Comparison of ENCODE assay signal across 10 mouse cellular contexts in genomic region chr10:56582065-56582464, GRCm38 (mm10).
A peak's percentile ranks its signal among the peaks of the same experiment; 100 is the strongest.
DNase-seq lines count a peak whose midpoint lies in the region; ATAC-seq lines count a peak whose summit lies in the region.
"Had no signal": no experiment of that assay in that cellular context is flagged by ENCODE, and none has a peak within 500 bp of the region (broad histone marks: within the 10 kb centered on the region; RNA-seq: fewer than 3 reads in every experiment).

No protein-coding gene starts in this region.

- H3K9ac ChIP-seq in intestine, embryonic 15.5 days: no peak overlapping the region
- no peak overlapping the region for H3K9ac ChIP-seq in midbrain, embryonic 14.5 days (replicated peaks; ENCODE audit: low read length)
- H3K9ac ChIP-seq: lung, embryonic 14.5 days had no signal

- no peaks in the 10 kb centered on the region for H3K36me3 ChIP-seq in intestine, embryonic 15.5 days
- H3K36me3 ChIP-seq in midbrain, embryonic 14.5 days (ENCODE audit: control insufficient read depth, insufficient read depth, low read length): no peaks in the 10 kb centered on the region

- no peak for ATAC-seq in intestine, embryonic 15.5 days
- no peak for ATAC-seq in midbrain, embryonic 14.5 days (ENCODE audit: low FRiP score, low TSS enrichment)
- ATAC-seq: intestine, embryonic 16.5 days had no signal

- DNase-seq in adrenal gland, adult 2 months: peak; percentile 62
- no peak for DNase-seq in adrenal gland, postnatal 4 days (ENCODE audit: low spot score in 2 of 2)
- DNase-seq in left cerebral cortex, adult 18-20 months (ENCODE audit: low spot score in 2 of 2): peak; percentile 2 to 34
- DNase-seq in left cerebral cortex, adult 11 months (ENCODE audit: low spot score): no peak
- DNase-seq in cerebellum, postnatal 10 days: peak; percentile 62 to 67
- peak; percentile 16 to 28 for DNase-seq in layer of hippocampus, postnatal 14 days (ENCODE audit: low spot score in 2 of 2)
- no peak for DNase-seq in midbrain, embryonic 14.5 days
- DNase-seq: lung, embryonic 14.5 days had no signal

- no peaks in the 10 kb centered on the region for H3K9me3 ChIP-seq in intestine, embryonic 15.5 days
- H3K9me3 ChIP-seq in midbrain, embryonic 14.5 days (ENCODE audit: control insufficient read depth, low read length): no peaks in the 10 kb centered on the region

- H3K4me1 ChIP-seq in intestine, embryonic 15.5 days (replicated peaks): no peaks in the 10 kb centered on the region
- no peaks in the 10 kb centered on the region for H3K4me1 ChIP-seq in midbrain, embryonic 14.5 days (ENCODE audit: control insufficient read depth, insufficient read depth, low read length)

- H3K4me3 ChIP-seq in intestine, embryonic 15.5 days (replicated peaks): no peak overlapping the region
- H3K4me3 ChIP-seq in midbrain, embryonic 14.5 days (replicated peaks; ENCODE audit: low read depth, low read length): no peak overlapping the region

- H3K4me2 ChIP-seq in intestine, embryonic 15.5 days (replicated peaks): no peak overlapping the region
- no peak overlapping the region for H3K4me2 ChIP-seq in midbrain, embryonic 14.5 days (ENCODE audit: low read length)
- H3K4me2 ChIP-seq: lung, embryonic 14.5 days had no signal

- H3K27ac ChIP-seq in intestine, embryonic 15.5 days: no peak overlapping the region
- no peak overlapping the region for H3K27ac ChIP-seq in midbrain, embryonic 14.5 days (replicated peaks; ENCODE audit: low read depth, low read length)

- 58% methylated on average over 6 of the region's 6 CpGs for whole genome bisulfite sequencing in intestine, embryonic 15.5 days
- 84% methylated on average over 6 of the region's 6 CpGs for WGBS in midbrain, embryonic 14.5 days

- H3K27me3 ChIP-seq in intestine, embryonic 15.5 days (replicated peaks): no peaks in the 10 kb centered on the region
- no peaks in the 10 kb centered on the region for H3K27me3 ChIP-seq in midbrain, embryonic 14.5 days (ENCODE audit: control insufficient read depth, insufficient read depth, low read length)

Comparison
In these comparisons a context has a peak if more than half of its experiments do, and no peak if none do; other contexts are left out.
1. DNase-seq: peak in adrenal gland, adult 2 months (single experiment), left cerebral cortex, adult 18-20 months (2 of 2), cerebellum, postnatal 10 days (2 of 2) and layer of hippocampus, postnatal 14 days (2 of 2); none in adrenal gland, postnatal 4 days (0 of 2), left cerebral cortex, adult 11 months (single experiment) and midbrain, embryonic 14.5 days (single experiment).